Mouse (Mus musculus) fat pad, adult 2 months (tissue): ENCODE data around the gene Mbnl1.

ENCODE experiments used
- DNase-seq: peaks from one replicate; pipeline ENCODE4 v3.0.0-alpha.2; 2011; ENCODE audit warnings: low read depth, low spot score; ENCODE audit errors: extremely low read depth

Mbnl1 gene

GRCm38 (mm10) chr3:60602923-60603549 is 130.4 kb downstream of the Mbnl1 start:
- no peak for DNase-seq

GRCm38 (mm10) chr3:60603637-60604036 is 131.0 kb downstream of the Mbnl1 start:
- DNase-seq, result no peak

- no peak for DNase-seq
These were observed 131.6 kb downstream of the Mbnl1 start for GRCm38 (mm10) chr3:60604205-60604604.

- no peak for DNase-seq
These were observed 136.3 kb downstream of the Mbnl1 start for GRCm38 (mm10) chr3:60608952-60609403.

GRCm38 (mm10) chr3:60611839-60612238 is 139.2 kb downstream of the Mbnl1 start:
- no peak for DNase-seq

GRCm38 (mm10) chr3:60613121-60613520 is 140.5 kb downstream of the Mbnl1 start:
- no peak for DNase-seq

GRCm38 (mm10) chr3:60614516-60614915 is 141.9 kb downstream of the Mbnl1 start:
- DNase-seq, result no peak

- DNase-seq, result no peak
These were observed 142.5 kb downstream of the Mbnl1 start for GRCm38 (mm10) chr3:60615057-60615606.

- DNase-seq, result no peak
These were observed 143.0 kb downstream of the Mbnl1 start for GRCm38 (mm10) chr3:60615615-60616014.

- no peak for DNase-seq
These were observed 143.5 kb downstream of the Mbnl1 start for GRCm38 (mm10) chr3:60616147-60616546.

- peak; percentile 62 for DNase-seq
These were observed 145.0 kb downstream of the Mbnl1 start for GRCm38 (mm10) chr3:60617643-60618042.

- no peak for DNase-seq
These were observed 147.6 kb downstream of the Mbnl1 start for GRCm38 (mm10) chr3:60620236-60620635.

- no peak for DNase-seq
These were observed 158.6 kb downstream of the Mbnl1 start for GRCm38 (mm10) chr3:60631183-60631582.

GRCm38 (mm10) chr3:60631754-60632153 is 159.1 kb downstream of the Mbnl1 start:
- DNase-seq, result no peak

GRCm38 (mm10) chr3:60632796-60633466 is 160.3 kb downstream of the Mbnl1 start:
- no peak for DNase-seq

- DNase-seq, result no peak
These were observed 165.9 kb downstream of the Mbnl1 start for GRCm38 (mm10) chr3:60638530-60638929.

- DNase-seq, result no peak
These were observed 166.5 kb downstream of the Mbnl1 start for GRCm38 (mm10) chr3:60639135-60639534.

- DNase-seq, result no peak
These were observed 169.6 kb downstream of the Mbnl1 start for GRCm38 (mm10) chr3:60642227-60642626.

GRCm38 (mm10) chr3:60645531-60645930 is 172.9 kb downstream of the Mbnl1 start:
- DNase-seq, result no peak

GRCm38 (mm10) chr3:60648293-60648692 is 175.7 kb downstream of the Mbnl1 start:
- DNase-seq, result no peak

GRCm38 (mm10) chr3:60660762-60661161 is 188.1 kb downstream of the Mbnl1 start:
- DNase-seq, result no peak
